Mouse (Mus musculus) spleen, adult 18-20 months (tissue): ENCODE measurements around the gene Gm26602.
"Not testable (repeated sequence)": the region's sequence is repeated elsewhere in the genome, so short reads cannot be mapped to it uniquely, and the experiment has no call there.

Experiments used
- DNase-seq, 2 experiments: peaks; one replicate each; pipeline ENCODE4 v3.0.0; 2022; ENCODE audit warnings: mixed read lengths in 2 of 2

The Gm26602 gene

GRCm38 (mm10) chr10:79910556-79910955, at the start of gene Gm26602:
Gene Gm26602 (plus strand): TSS chr10:79910856.
- no peak for DNase-seq

GRCm38 (mm10) chr10:79861230-79862048, 49.2 kb upstream of the Gm26602 start:
- DNase-seq = no peak

- no peak for DNase-seq
These were observed 48.4 kb upstream of the Gm26602 start for GRCm38 (mm10) chr10:79862049-79862788.

- DNase-seq = no peak
These were observed 47.7 kb upstream of the Gm26602 start for GRCm38 (mm10) chr10:79862925-79863324.

GRCm38 (mm10) chr10:79864351-79865188, 46.1 kb upstream of the Gm26602 start:
- no peak for DNase-seq

- DNase-seq = no peak
These were observed 45.5 kb upstream of the Gm26602 start for GRCm38 (mm10) chr10:79865189-79865601.

GRCm38 (mm10) chr10:79865801-79866295, 44.8 kb upstream of the Gm26602 start:
- DNase-seq = no peak

- DNase-seq = no peak
These were observed 44.1 kb upstream of the Gm26602 start for GRCm38 (mm10) chr10:79866601-79867000.

- DNase-seq = no peak
These were observed 38.8 kb upstream of the Gm26602 start for GRCm38 (mm10) chr10:79871845-79872244.

GRCm38 (mm10) chr10:79872862-79873261, 37.8 kb upstream of the Gm26602 start:
- no peak for DNase-seq

GRCm38 (mm10) chr10:79873313-79873712, 37.3 kb upstream of the Gm26602 start:
- no peak for DNase-seq

- DNase-seq = no peak
These were observed 36.9 kb upstream of the Gm26602 start for GRCm38 (mm10) chr10:79873715-79874289.

GRCm38 (mm10) chr10:79874290-79874862, 36.3 kb upstream of the Gm26602 start, which contains the start of the genes Prtn3 and Plppr3:
Gene Prtn3 (plus strand): TSS chr10:79874476.
Gene Plppr3 (minus strand): TSS chr10:79874634.
- DNase-seq = no peak

- DNase-seq = peak in 1 of 2 experiments; percentile 49
These were observed 33.5 kb upstream of the Gm26602 start for GRCm38 (mm10) chr10:79877174-79877573.

GRCm38 (mm10) chr10:79877757-79878156, 32.9 kb upstream of the Gm26602 start:
- no peak for DNase-seq

GRCm38 (mm10) chr10:79879527-79879926, 31.1 kb upstream of the Gm26602 start:
- DNase-seq = no peak

- no peak for DNase-seq
These were observed 29.9 kb upstream of the Gm26602 start for GRCm38 (mm10) chr10:79880721-79881120.

- DNase-seq = no peak
These were observed 28.7 kb upstream of the Gm26602 start for GRCm38 (mm10) chr10:79881981-79882380.

- peak; percentile 49 to 77 for DNase-seq
These were observed 27.2 kb upstream of the Gm26602 start for GRCm38 (mm10) chr10:79883297-79884084.

GRCm38 (mm10) chr10:79884446-79884845, 26.2 kb upstream of the Gm26602 start:
- no peak for DNase-seq

- not testable (repeated sequence) for DNase-seq
These were observed 25.7 kb upstream of the Gm26602 start for GRCm38 (mm10) chr10:79884938-79885337.
